Mouse (Mus musculus): ENCODE measurements around the gene Pln. TPM values are rescaled to one million over a fixed set of nuclear protein-coding genes. Genes with fewer than 3 reads are reported as not detected.

The Pln gene
- total RNA-seq (2014; rRNA removed), result 0.38 and 0.67 TPM in 2 replicates
- 0.18 and 0.40 TPM in 2 replicates for polyA plus RNA-seq (2015; fragmentation: Nextera tagmentation; extraction: Ambion mirVana)

DNA sequence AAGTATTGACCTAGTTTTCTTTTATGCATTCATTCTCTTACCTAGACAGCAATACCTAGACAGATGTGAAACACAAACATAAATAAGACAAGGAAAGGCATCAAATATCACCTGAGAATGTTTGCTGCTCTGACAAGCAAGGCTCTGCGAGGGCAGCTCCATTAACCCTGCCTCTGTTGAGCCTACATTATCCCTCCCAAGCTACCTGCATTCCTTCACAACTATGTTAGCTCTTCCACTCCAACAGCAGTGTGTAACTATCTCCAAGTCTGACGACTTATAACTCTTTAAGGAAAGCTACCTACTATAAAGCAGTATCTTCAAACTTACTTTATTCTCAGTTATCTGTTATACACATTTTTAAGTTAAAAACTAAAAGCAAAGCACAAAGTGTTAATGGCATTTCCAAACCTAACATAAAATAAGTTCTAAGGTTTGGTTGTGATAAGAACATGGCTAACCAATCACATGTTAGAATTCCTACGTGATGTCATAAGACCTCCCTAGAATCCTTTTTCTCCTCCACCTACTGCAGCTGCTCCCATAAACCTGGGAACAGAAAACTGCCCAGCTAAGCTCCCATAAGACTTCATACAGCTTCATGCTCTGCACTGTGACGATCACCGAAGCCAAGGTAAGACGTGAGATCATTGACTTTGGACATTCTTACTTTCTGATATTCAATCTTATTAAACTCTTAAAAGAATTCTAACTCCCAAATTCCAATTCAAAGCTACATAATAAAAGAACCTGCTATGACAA lies at the start of gene Pln:
Pln (plus strand) TSS at position 506 of the 762 bp plus-strand sequence.
- DNase-seq (no peak), ATAC-seq (no peak)
- Histone ChIP-seq H3K4me3 (ENCODE audit: low read depth, low read length) (no peak within 1 kb of the TSS), H3K27me3 (ENCODE audit: insufficient read depth, low read length) (no peaks in the 10 kb centered on the region), H3K27ac (ENCODE audit: low read depth, low read length) (no peak within 1 kb of the TSS), H3K4me1 (ENCODE audit: insufficient read depth) (no peaks in the 10 kb centered on the region), H3K9me3 (ENCODE audit: low read length) (no peaks in the 10 kb centered on the region), H3K36me3 (ENCODE audit: insufficient read depth) (no peaks in the 10 kb centered on the region), H3K9ac (no peak within 1 kb of the TSS), H3K4me2 (ENCODE audit: low read depth) (no peak within 1 kb of the TSS)
- TF ChIP-seq CTCF (IDR thresholded peaks at IDR 0.05; ENCODE audit: low read depth), result no peak
- WGBS, result 80% methylated on average over 6 of the region's 6 CpGs

- ATAC-seq, result peak; percentile 66
- Histone ChIP-seq H3K27me3 (ENCODE audit: insufficient read depth, low read length) (no peaks in the 10 kb centered on the region), H3K4me1 (ENCODE audit: insufficient read depth) (no peaks in the 10 kb centered on the region), H3K36me3 (ENCODE audit: insufficient read depth) (no peaks in the 10 kb centered on the region), H3K4me2 (ENCODE audit: low read depth) (no peak overlapping the region), H3K9ac (no peak overlapping the region), H3K9me3 (ENCODE audit: low read length) (no peaks in the 10 kb centered on the region), H3K27ac (ENCODE audit: low read depth, low read length) (no peak overlapping the region), H3K4me3 (ENCODE audit: low read depth, low read length) (no peak overlapping the region)
- peak; percentile 51 for TF ChIP-seq CTCF (IDR thresholded peaks at IDR 0.05; ENCODE audit: low read depth)
- DNase-seq, result peak; percentile 52
- 21% methylated on average over 3 of the region's 3 CpGs for WGBS
These were observed 31.6 kb upstream of the Pln start for GRCm38 (mm10) chr10:53305867-53306266.

DNA sequence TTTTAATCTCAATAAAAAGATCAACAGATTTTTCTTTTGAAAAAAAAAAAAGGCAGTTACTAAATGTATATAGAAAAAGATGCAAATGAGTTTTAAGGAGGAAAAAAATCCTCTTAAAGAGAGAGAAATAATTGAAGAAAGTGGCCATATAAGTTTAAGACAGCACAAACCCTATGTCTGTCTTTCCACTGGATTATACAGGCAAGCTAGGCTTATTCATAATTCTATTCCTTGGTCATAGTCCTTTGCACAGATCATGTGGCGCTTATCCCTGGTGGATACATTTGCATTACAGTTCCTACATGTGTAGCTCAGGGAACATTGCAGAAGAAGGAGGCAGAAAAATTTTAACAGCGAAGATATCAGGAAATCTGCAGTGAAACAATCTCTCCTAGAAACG lies 30.8 kb upstream of the Pln start:
- no peak overlapping the region for H3K4me2 ChIP-seq (ENCODE audit: low read depth)
- no peak overlapping the region for H3K9ac ChIP-seq
- H3K27ac ChIP-seq (ENCODE audit: low read depth, low read length), result no peak overlapping the region
- H3K4me1 ChIP-seq (ENCODE audit: insufficient read depth), result no peaks in the 10 kb centered on the region
- H3K36me3 ChIP-seq (ENCODE audit: insufficient read depth), result no peaks in the 10 kb centered on the region
- no peak for ATAC-seq
- no peaks in the 10 kb centered on the region for H3K27me3 ChIP-seq (ENCODE audit: insufficient read depth, low read length)
- H3K4me3 ChIP-seq (ENCODE audit: low read depth, low read length), result no peak overlapping the region
- no peak for DNase-seq
- 88% methylated on average over 3 of the region's 3 CpGs for WGBS
- H3K9me3 ChIP-seq (ENCODE audit: low read length), result no peaks in the 10 kb centered on the region
- no peak for TF ChIP-seq CTCF (IDR thresholded peaks at IDR 0.05; ENCODE audit: low read depth)

DNA sequence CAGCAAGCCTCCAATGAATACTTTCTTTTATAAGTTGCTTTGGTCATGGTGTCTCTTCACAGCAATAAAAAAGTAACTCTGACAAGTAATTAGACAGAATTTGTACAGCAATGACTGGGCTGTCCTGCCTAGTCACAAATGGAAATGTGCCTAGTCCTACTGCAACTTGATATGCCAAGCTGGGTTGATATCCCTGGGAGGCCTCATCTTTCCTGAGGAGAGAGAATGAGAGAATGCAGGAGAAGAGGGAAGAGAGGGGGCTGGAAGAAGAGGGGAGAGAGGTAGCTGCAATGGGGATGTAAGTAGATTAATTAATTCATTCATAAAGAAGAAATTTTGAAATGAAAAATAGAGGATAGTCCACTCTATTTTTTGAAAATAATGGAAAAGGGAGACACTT lies 14.1 kb upstream of the Pln start:
- no peak for DNase-seq
- Histone ChIP-seq H3K4me3 (ENCODE audit: low read depth, low read length) (no peak overlapping the region), H3K9ac (no peak overlapping the region), H3K4me2 (ENCODE audit: low read depth) (no peak overlapping the region), H3K4me1 (ENCODE audit: insufficient read depth) (no peaks in the 10 kb centered on the region), H3K27me3 (ENCODE audit: insufficient read depth, low read length) (no peaks in the 10 kb centered on the region), H3K36me3 (ENCODE audit: insufficient read depth) (0 out of 2 replicates have a peak, but pooled peaks cover 2% of the 10 kb centered on the region), H3K27ac (ENCODE audit: low read depth, low read length) (no peak overlapping the region), H3K9me3 (ENCODE audit: low read length) (no peaks in the 10 kb centered on the region)
- no peak for TF ChIP-seq CTCF (IDR thresholded peaks at IDR 0.05; ENCODE audit: low read depth)
- ATAC-seq, result no peak

DNA sequence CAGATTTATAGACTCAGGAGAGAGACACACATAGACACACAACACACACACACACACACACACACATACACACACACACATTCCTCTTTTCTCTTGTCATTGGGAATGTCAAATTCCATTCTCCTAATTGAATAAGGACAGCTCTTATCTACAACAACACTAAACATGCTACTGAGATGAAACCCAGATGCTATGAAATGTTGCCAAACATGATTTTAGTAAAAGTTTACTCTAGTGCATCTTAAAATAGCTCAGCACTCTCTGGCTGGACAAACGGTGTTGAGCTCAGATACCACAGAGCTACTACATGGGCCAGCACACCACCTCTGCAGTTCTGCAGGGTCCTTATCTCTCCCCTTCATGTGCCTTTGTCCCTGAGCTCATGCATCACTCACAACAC lies 12.8 kb upstream of the Pln start:
- 43% methylated on average over 1 of the region's 1 CpGs for WGBS

DNA sequence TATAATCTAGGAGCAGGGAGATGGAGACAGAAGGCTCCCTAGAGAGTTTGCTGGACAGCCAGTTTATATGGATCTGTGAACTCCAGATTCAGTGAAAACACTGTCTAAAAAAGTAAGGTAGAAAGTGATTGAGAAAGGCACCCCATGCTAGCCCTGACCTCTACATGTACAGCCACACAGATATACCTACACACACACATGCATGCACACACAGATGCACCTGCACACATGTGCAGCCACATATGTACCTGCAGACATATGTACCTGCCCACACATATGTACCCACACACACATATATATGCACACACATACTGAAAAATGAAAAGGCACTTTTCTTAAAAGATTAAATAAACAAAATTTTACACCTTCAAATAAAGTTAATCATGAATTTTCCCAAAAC lies 11.1 kb upstream of the Pln start:
- Histone ChIP-seq H3K9ac (no peak overlapping the region), H3K4me3 (ENCODE audit: low read depth, low read length) (no peak overlapping the region), H3K4me1 (ENCODE audit: insufficient read depth) (no peaks in the 10 kb centered on the region), H3K27me3 (ENCODE audit: insufficient read depth, low read length) (no peaks in the 10 kb centered on the region), H3K4me2 (ENCODE audit: low read depth) (no peak overlapping the region), H3K9me3 (ENCODE audit: low read length) (no peaks in the 10 kb centered on the region), H3K27ac (ENCODE audit: low read depth, low read length) (no peak overlapping the region), H3K36me3 (ENCODE audit: insufficient read depth) (no peaks in the 10 kb centered on the region)
- no peak for DNase-seq
- TF ChIP-seq CTCF (IDR thresholded peaks at IDR 0.05; ENCODE audit: low read depth), result no peak
- ATAC-seq, result no peak

More for the DNA sequence above, 12.8 kb upstream of the Pln start:
- H3K36me3 ChIP-seq (ENCODE audit: insufficient read depth), result no peaks in the 10 kb centered on the region
- H3K4me3 ChIP-seq (ENCODE audit: low read depth, low read length), result no peak overlapping the region
- TF ChIP-seq CTCF (IDR thresholded peaks at IDR 0.05; ENCODE audit: low read depth), result no peak
- ATAC-seq (no peak), DNase-seq (no peak)
- H3K27me3 ChIP-seq (ENCODE audit: insufficient read depth, low read length), result no peaks in the 10 kb centered on the region
- H3K9me3 ChIP-seq (ENCODE audit: low read length), result no peaks in the 10 kb centered on the region
- H3K4me2 ChIP-seq (ENCODE audit: low read depth), result no peak overlapping the region
- H3K9ac ChIP-seq, result no peak overlapping the region
- H3K27ac ChIP-seq (ENCODE audit: low read depth, low read length), result no peak overlapping the region
- no peaks in the 10 kb centered on the region for H3K4me1 ChIP-seq (ENCODE audit: insufficient read depth)

DNA sequence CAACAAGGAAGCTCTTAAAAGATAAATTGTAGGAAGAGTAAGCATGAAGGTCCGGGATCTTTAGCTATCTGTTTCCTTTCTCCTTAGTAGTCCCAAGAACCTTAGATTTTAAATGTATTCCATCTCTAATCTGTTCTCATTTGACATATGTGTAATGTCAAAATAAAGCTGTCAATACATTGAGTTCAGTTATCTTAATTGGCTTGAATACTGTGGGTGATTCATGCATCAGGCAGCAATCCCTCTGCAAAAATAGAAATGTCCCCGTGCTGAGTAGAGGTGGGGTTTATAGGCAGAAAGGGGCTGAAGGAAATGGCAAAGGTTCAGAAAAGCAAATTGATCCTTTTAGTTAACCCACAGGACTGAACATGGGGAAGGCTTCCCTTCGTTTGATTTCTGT lies 8.2 kb upstream of the Pln start:
- Histone ChIP-seq H3K9ac (no peak overlapping the region), H3K4me2 (ENCODE audit: low read depth) (no peak overlapping the region), H3K27ac (ENCODE audit: low read depth, low read length) (no peak overlapping the region), H3K4me1 (ENCODE audit: insufficient read depth) (no peaks in the 10 kb centered on the region), H3K4me3 (ENCODE audit: low read depth, low read length) (no peak overlapping the region), H3K9me3 (ENCODE audit: low read length) (no peaks in the 10 kb centered on the region), H3K27me3 (ENCODE audit: insufficient read depth, low read length) (no peaks in the 10 kb centered on the region), H3K36me3 (ENCODE audit: insufficient read depth) (no peaks in the 10 kb centered on the region)
- DNase-seq (no peak), ATAC-seq (peak; percentile 18; the same call in 1 of the 2 replicates)
- 47% methylated on average over 3 of the region's 3 CpGs for WGBS
- no peak for TF ChIP-seq CTCF (IDR thresholded peaks at IDR 0.05; ENCODE audit: low read depth)

Measured in forebrain, postnatal 0 days (tissue).